Mouse (Mus musculus): Measurements from ENCODE around the gene Gm49366. TPM values are rescaled to one million over a fixed set of nuclear protein-coding genes. Genes with fewer than 3 reads are reported as not detected.
"Not testable (repeated sequence)": the region's sequence is repeated elsewhere in the genome, so short reads cannot be mapped to it uniquely, and the experiment has no call there.

Gene Gm49366
- polyA plus RNA-seq, 1 experiment from 2014 or later, result not detected

DNA sequence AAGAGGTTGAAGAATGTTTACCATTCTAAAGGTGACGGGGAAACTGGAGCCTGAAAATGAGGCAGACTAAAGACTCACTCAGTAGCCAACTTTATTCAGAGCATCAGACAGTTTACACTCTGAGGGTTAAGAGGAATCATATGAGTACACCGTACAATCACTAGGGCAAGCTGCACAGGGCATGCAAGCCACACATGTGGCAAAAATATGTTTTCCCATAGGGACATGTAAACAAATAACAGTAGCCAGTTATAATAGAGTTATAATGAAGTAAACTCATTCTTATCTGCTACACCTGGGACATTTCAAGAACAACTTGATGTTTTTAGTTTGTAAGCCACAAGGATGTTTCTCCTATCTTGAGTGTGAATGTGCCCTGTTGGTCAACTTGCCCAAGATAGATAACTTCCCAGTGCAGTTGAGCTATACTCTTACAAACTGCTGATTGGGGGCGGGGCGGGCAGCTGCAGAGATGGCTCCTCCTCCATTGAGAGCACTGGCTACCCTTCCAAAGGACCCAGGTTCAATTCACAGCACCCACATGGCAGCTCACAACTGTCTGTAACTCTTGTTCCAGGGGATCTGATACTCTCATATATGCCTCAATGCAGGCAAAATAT is 38.7 kb downstream of the Gm49366 start:
- peak; percentile 7 for DNase-seq (ENCODE audit: low spot score)
- H3K36me3 ChIP-seq (ENCODE audit: control insufficient read depth, insufficient read depth, low read length), result no peaks in the 10 kb centered on the region
- 83% methylated on average over 4 of the region's 4 CpGs for WGBS

DNA sequence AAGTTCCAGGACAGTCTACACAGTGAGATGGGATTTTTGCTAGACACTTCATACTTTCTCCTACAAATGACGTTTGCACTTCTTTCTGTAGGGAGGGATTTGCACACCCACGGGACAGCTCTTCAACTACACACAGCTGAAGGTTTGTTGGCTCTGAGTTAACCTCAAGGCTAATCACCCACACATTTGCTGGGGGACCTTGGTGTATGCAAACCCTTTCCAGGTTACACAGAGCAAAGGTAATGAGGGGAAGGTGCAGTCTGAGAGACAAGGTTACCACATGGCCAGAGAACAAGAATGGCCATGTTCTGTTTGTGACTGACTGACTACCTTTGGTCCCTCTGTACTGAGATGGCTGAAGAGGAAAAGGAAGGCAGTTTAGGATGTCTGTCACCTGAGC is 45.1 kb downstream of the Gm49366 start:
- Histone ChIP-seq H3K4me1 (replicated peaks; ENCODE audit: control insufficient read depth, insufficient read depth, low read length) (no peaks in the 10 kb centered on the region), H3K4me3 (ENCODE audit: low read depth, low read length) (no peak overlapping the region), H3K9ac (ENCODE audit: low read length) (no peak overlapping the region), H3K27me3 (replicated peaks; ENCODE audit: control insufficient read depth, insufficient read depth, low read length) (no peaks in the 10 kb centered on the region), H3K36me3 (ENCODE audit: control insufficient read depth, insufficient read depth, low read length) (no peaks in the 10 kb centered on the region), H3K27ac (ENCODE audit: low read depth) (no peak overlapping the region), H3K4me2 (ENCODE audit: low read length) (no peak overlapping the region), H3K9me3 (ENCODE audit: control insufficient read depth, low read length) (no peaks in the 10 kb centered on the region)
- 86% methylated on average over 2 of the region's 2 CpGs for WGBS
- DNase-seq (ENCODE audit: low spot score) (peak; percentile 47), ATAC-seq (replicated peaks; ENCODE audit: low FRiP score, low TSS enrichment, low read depth) (no peak)

More for the DNA sequence above, 38.7 kb downstream of the Gm49366 start:
- no peak overlapping the region for H3K27ac ChIP-seq (ENCODE audit: low read depth)
- no peak overlapping the region for H3K4me3 ChIP-seq (ENCODE audit: low read depth, low read length)
- H3K4me2 ChIP-seq (ENCODE audit: low read length), result no peak overlapping the region
- H3K27me3 ChIP-seq (replicated peaks; ENCODE audit: control insufficient read depth, insufficient read depth, low read length), result no peaks in the 10 kb centered on the region
- H3K9ac ChIP-seq (ENCODE audit: low read length), result no peak overlapping the region
- H3K4me1 ChIP-seq (replicated peaks; ENCODE audit: control insufficient read depth, insufficient read depth, low read length), result no peaks in the 10 kb centered on the region
- ATAC-seq (replicated peaks; ENCODE audit: low FRiP score, low TSS enrichment, low read depth), result no peak
- H3K9me3 ChIP-seq (ENCODE audit: control insufficient read depth, low read length), result no peaks in the 10 kb centered on the region

- H3K4me1 ChIP-seq (replicated peaks; ENCODE audit: control insufficient read depth, insufficient read depth, low read length), result no peaks in the 10 kb centered on the region
- DNase-seq (ENCODE audit: low spot score) (peak; percentile 51), ATAC-seq (replicated peaks; ENCODE audit: low FRiP score, low TSS enrichment, low read depth) (no peak)
- no peaks in the 10 kb centered on the region for H3K36me3 ChIP-seq (ENCODE audit: control insufficient read depth, insufficient read depth, low read length)
- no peak overlapping the region for H3K4me3 ChIP-seq (ENCODE audit: low read depth, low read length)
- 73% methylated on average over 4 of the region's 4 CpGs for WGBS
- H3K9ac ChIP-seq (ENCODE audit: low read length), result no peak overlapping the region
- H3K4me2 ChIP-seq (ENCODE audit: low read length), result no peak overlapping the region
- 0 out of 2 replicates have a peak, but pooled peaks cover 5% of the 10 kb centered on the region for H3K9me3 ChIP-seq (ENCODE audit: control insufficient read depth, low read length)
- H3K27me3 ChIP-seq (replicated peaks; ENCODE audit: control insufficient read depth, insufficient read depth, low read length), result no peaks in the 10 kb centered on the region
- peak overlapping the region; percentile 11; the same call in 1 of the 2 replicates for H3K27ac ChIP-seq (ENCODE audit: low read depth)
These were observed 45.8 kb downstream of the Gm49366 start for GRCm38 (mm10) chr12:84084581-84084980.

DNA sequence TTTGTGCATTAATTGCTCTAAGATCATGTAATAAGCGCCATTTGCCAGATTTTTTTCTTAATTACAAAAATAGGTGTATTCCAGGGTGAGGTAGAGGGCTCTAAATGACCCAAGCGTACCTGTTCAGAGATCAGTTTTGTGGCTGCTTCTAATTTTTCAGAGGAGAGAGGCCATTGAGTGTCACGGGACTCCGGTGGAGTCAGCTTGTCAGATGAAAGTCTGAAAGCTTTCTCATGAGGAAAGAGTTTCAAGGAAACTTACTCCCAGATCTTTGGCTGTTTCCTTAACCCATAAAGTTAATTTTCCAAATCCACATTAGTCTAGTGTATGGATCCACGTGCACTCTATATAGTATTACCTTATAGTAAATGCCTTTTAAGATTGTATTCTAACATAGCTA is 55.9 kb downstream of the Gm49366 start:
- H3K9ac ChIP-seq (ENCODE audit: low read length); H3K4me3 ChIP-seq (ENCODE audit: low read depth, low read length); H3K27ac ChIP-seq (ENCODE audit: low read depth); H3K27me3 ChIP-seq (replicated peaks; ENCODE audit: control insufficient read depth, insufficient read depth, low read length); H3K4me1 ChIP-seq (replicated peaks; ENCODE audit: control insufficient read depth, insufficient read depth, low read length); ATAC-seq (replicated peaks; ENCODE audit: low FRiP score, low TSS enrichment, low read depth); H3K36me3 ChIP-seq (ENCODE audit: control insufficient read depth, insufficient read depth, low read length); H3K9me3 ChIP-seq (ENCODE audit: control insufficient read depth, low read length); H3K4me2 ChIP-seq (ENCODE audit: low read length); DNase-seq (ENCODE audit: low spot score): not testable (repeated sequence)
- 90% methylated on average over 5 of the region's 5 CpGs for WGBS

GRCm38 (mm10) chr12:84099605-84100004 is 60.9 kb downstream of the Gm49366 start:
- no peak for ATAC-seq (replicated peaks; ENCODE audit: low FRiP score, low TSS enrichment, low read depth)

DNA sequence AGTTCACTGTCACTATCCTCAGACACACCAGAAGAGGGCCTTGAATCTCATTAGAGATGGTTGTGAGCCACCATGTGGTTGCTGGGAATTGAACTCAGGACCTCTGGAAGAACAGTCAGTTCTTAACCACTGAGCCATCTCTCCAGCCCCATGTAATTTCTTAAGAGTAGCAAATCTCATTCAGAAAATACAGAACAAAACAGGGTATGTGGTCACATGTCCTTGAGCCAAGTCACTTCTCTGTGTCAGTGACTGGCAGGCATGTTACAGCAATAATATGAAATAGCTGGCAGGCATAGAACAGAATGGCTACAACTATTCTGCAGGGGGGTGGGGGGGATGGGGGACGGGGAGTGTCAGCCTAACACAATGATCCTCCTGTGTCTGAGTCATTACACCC is 61.3 kb downstream of the Gm49366 start:
- H3K27ac ChIP-seq (ENCODE audit: low read depth), result no peak overlapping the region
- H3K4me3 ChIP-seq (ENCODE audit: low read depth, low read length), result 0 out of 2 replicates have a peak overlapping the region, but pooled peaks have one; percentile 39
- H3K9ac ChIP-seq (ENCODE audit: low read length), result no peak overlapping the region
- no peaks in the 10 kb centered on the region for H3K9me3 ChIP-seq (ENCODE audit: control insufficient read depth, low read length)
- no peaks in the 10 kb centered on the region for H3K36me3 ChIP-seq (ENCODE audit: control insufficient read depth, insufficient read depth, low read length)
- H3K4me1 ChIP-seq (replicated peaks; ENCODE audit: control insufficient read depth, insufficient read depth, low read length), result no peaks in the 10 kb centered on the region
- DNase-seq (ENCODE audit: low spot score), result peak; percentile 50
- H3K4me2 ChIP-seq (ENCODE audit: low read length), result peak overlapping the region; percentile 50
- H3K27me3 ChIP-seq (replicated peaks; ENCODE audit: control insufficient read depth, insufficient read depth, low read length), result no peaks in the 10 kb centered on the region
- 60% methylated on average over 1 of the region's 1 CpGs for WGBS
- no peak for ATAC-seq (replicated peaks; ENCODE audit: low FRiP score, low TSS enrichment, low read depth)

More at GRCm38 (mm10) chr12:84099605-84100004, 60.9 kb downstream of the Gm49366 start:
- Histone ChIP-seq H3K4me1 (replicated peaks; ENCODE audit: control insufficient read depth, insufficient read depth, low read length) (no peaks in the 10 kb centered on the region), H3K9ac (ENCODE audit: low read length) (no peak overlapping the region), H3K36me3 (ENCODE audit: control insufficient read depth, insufficient read depth, low read length) (no peaks in the 10 kb centered on the region), H3K27ac (ENCODE audit: low read depth) (no peak overlapping the region), H3K27me3 (replicated peaks; ENCODE audit: control insufficient read depth, insufficient read depth, low read length) (no peaks in the 10 kb centered on the region), H3K4me3 (ENCODE audit: low read depth, low read length) (no peak overlapping the region), H3K9me3 (ENCODE audit: control insufficient read depth, low read length) (no peaks in the 10 kb centered on the region), H3K4me2 (ENCODE audit: low read length) (no peak overlapping the region)
- 86% methylated on average over 2 of the region's 2 CpGs for WGBS
- DNase-seq (ENCODE audit: low spot score), result peak; percentile 13

- not testable (repeated sequence) for H3K36me3 ChIP-seq (ENCODE audit: control insufficient read depth, insufficient read depth, low read length); H3K27me3 ChIP-seq (replicated peaks; ENCODE audit: control insufficient read depth, insufficient read depth, low read length); H3K9me3 ChIP-seq (ENCODE audit: control insufficient read depth, low read length); H3K4me1 ChIP-seq (replicated peaks; ENCODE audit: control insufficient read depth, insufficient read depth, low read length)
- peak within 1 kb of the TSS; percentile 3; the same call in 1 of the 2 replicates for H3K27ac ChIP-seq (ENCODE audit: low read depth)
- peak within 1 kb of the TSS; percentile 36 for H3K9ac ChIP-seq (ENCODE audit: low read length)
- ATAC-seq (replicated peaks; ENCODE audit: low FRiP score, low TSS enrichment, low read depth), result peak; percentile 78; the same call in 1 of the 2 replicates
- WGBS, result under 1% methylated on average over 71 of the region's 80 CpGs
- H3K4me3 ChIP-seq (ENCODE audit: low read depth, low read length), result peak within 1 kb of the TSS; percentile 39
- peak; percentile 90 for DNase-seq (ENCODE audit: low spot score)
- H3K4me2 ChIP-seq (ENCODE audit: low read length), result peak within 1 kb of the TSS; percentile 50
These were observed 62.1 kb downstream of the Gm49366 start, which contains the start of gene Acot6 for GRCm38 (mm10) chr12:84100604-84101492. Gene Acot6 (plus strand): TSS chr12:84100654.

GRCm38 (mm10) chr12:84101493-84101845 is 62.7 kb downstream of the Gm49366 start:
- no peak for DNase-seq (ENCODE audit: low spot score)
- Histone ChIP-seq H3K27ac (ENCODE audit: low read depth) (no peak overlapping the region), H3K27me3 (replicated peaks; ENCODE audit: control insufficient read depth, insufficient read depth, low read length) (no peaks in the 10 kb centered on the region), H3K36me3 (ENCODE audit: control insufficient read depth, insufficient read depth, low read length) (no peaks in the 10 kb centered on the region), H3K4me2 (ENCODE audit: low read length) (peak overlapping the region; percentile 50), H3K9ac (ENCODE audit: low read length) (peak overlapping the region; percentile 36), H3K4me3 (ENCODE audit: low read depth, low read length) (peak overlapping the region; percentile 39), H3K4me1 (replicated peaks; ENCODE audit: control insufficient read depth, insufficient read depth, low read length) (no peaks in the 10 kb centered on the region), H3K9me3 (ENCODE audit: control insufficient read depth, low read length) (no peaks in the 10 kb centered on the region)
- WGBS, result 54% methylated on average over 2 of the region's 2 CpGs
- ATAC-seq (replicated peaks; ENCODE audit: low FRiP score, low TSS enrichment, low read depth), result no peak
